Mouse (Mus musculus): Measurements from ENCODE around the gene Cask.

DNA sequence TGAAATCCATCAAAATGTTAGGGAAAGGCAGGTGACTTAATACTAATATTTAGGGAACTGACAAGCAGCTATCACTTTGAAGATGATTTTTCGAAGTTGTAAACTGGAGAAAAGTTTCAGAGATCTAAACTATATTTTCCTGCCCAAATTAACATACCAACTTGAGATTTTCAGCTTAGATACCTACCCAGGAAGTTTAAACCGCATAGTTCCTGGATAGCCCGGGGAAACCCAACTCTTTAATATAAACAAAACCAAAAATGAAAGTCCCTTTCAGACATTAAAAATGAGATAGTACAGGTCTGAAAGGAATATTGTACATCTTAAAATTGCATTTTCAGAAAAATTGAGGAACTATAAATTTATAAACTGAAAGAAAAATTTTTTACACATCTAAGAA, 273.5 kb downstream of the Cask start:
- TF ChIP-seq CTCF (IDR thresholded peaks at IDR 0.05; ENCODE audit: borderline replicate concordance, control insufficient read depth, extremely low read depth, insufficient read depth, low read length, poor library complexity) (no peak), POLR2A (IDR thresholded peaks at IDR 0.05; ENCODE audit: control insufficient read depth, extremely low read depth, insufficient read depth, low read length, poor library complexity) (no peak)
